Mouse (Mus musculus): ENCODE results near the gene Vamp5.

The Vamp5 gene

DNA sequence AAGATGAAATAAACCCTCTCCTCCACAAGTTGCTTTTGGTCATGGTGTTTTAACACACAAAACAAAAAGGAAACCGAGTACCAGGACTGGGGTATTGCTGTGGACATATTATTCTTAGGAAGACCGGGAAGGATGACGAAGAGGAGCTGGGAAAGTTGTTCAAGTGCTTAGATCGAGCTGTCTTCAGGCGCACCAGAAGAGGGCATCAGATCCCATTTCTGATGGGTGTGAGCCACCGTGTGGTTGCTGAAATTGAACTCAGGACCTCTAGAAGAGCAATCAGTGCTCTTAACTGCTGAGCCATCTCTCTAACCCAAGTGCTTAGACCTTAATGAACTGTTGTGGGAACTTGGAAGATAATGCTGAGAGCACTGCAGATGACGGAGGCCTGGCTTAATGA lies 16.3 kb downstream of the Vamp5 start:
- no peak for DNase-seq

GRCm38 (mm10) chr6:72362132-72363028 lies 17.9 kb downstream of the Vamp5 start:
- DNase-seq = peak; percentile 88 to 92

DNA sequence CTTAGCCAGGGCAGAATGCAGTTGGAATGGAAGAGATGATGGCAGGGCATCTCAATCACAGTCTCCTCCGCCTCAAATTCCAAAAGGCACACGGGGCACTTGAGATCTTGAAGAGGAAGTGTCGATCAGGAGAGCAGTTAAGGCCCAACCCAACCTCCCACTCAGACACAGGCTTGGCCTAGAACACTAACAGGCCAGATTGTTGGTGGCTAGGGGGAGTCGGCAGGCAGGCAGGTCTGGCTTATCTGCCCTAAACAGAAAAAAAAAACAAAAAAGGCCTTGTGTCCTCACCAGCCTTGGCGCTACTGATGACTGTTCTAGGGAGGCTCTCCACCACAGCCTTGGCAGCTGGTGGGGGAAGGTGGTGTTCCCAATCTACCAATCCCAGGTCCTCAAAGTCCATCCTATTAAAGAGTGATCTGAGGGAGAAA lies 19.1 kb downstream of the Vamp5 start:
- no peak for DNase-seq

DNA sequence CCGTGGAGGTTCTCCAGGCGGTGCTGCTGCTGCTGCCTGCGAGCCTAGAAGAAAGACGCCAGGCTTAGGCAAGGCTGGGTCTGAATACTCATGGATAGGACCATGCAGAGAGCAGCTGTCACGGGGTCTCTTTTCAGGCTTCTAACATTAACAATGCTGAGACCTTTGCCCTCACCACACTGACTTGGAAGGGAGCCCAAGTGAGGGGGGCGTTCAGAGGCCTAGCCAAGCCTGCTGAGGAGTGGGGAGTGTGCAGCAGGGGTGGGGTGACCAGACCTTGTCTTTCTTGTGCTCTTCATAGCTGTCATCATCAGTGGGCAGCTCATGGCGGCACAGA lies 19.7 kb downstream of the Vamp5 start:
- no peak for DNase-seq

GRCm38 (mm10) chr6:72359891-72360598 lies 20.2 kb downstream of the Vamp5 start:
- DNase-seq = no peak

DNA sequence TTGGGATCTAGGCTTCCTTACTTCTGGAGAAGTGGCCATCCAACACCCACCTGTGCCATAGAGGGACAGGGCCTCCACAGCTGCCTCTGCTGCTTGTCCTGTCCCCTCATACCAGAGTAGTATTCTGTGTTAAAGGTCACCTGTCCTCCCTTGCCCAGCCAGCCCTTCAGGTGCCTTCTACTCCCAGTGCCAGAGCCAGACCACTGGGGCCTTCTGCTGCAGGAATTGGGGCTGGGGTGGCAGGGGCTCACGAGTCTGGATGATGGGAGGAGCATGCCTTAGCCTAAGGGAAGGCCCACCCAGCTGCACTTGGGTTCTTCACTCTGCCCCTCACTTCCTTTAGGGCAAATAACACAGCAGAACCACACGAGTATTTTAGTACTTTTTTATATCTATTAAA lies 20.9 kb downstream of the Vamp5 start:
- no peak for DNase-seq

DNA sequence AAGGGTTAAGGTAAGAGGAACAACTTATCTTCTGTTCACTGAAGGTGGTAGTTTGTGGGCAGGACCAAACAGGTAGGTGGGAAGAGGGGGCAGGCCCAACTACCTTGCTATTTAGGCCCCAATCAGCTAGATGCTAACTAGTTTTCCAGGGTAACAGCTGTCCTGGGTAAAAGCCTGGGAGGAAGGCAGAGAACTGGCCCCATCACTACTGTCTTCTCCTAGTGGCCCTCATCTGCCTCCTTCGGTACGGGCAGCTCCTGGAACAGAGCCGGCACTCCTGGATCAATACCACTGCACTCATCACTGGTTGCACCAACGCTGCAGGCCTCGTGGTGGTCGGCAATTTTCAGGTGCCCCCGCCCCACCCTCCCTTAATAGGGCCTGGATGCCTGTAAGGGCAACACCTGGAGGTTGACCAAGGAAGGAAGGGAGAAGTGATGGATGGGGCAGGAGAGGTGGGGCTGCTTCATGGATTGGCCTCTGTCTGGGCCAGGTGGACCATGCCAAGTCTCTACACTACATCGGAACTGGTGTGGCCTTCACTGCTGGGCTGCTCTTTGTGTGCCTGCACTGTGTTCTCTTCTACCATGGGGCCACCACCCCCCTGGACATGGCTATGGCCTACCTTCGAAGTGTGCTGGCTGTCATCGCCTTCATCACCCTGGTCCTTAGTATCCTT lies 22.0 kb downstream of the Vamp5 start:
- no peak for DNase-seq

DNA sequence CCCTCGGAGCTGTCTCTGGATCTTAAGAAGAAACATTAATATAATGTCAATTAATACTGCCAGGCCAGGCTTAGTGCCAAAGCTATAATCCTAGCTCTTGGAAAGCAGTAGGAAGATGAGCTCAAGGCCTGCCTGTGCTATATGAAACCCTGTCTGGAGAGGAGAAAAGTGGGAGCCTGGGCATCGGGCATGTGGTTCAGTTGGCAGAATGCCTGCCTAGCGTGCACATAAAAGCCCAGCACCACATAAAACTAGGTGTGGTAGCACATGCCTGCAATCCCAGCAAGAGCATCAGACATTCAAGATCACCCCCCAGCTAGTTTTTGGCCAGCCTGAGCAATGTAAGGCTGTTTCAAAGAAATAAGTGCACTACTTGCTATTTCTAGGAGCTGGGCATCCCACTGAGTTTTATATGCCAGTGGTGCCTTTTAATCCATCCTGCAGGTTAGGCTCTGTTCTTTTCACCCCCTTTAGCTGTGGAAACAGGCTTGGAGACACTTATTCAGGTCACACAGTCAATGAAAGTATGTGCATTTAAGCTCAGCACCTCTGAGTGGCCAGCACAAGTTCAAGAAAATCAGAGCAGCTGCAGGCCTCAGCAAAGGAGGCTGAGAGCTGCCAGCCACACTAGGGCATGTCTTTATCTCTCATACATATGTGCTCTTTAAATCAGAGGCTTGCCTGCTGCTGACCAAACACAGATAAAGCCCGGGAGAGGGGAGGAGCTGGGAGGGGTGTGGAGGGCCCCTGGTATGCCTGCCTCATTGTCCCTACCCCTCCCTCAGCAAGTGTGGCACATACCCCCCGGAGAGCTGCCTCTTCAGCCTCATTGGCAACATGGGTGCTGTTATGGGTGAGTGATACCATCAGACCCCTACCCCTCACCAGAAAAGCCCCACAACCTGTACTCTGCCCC lies 22.8 kb downstream of the Vamp5 start:
- no peak for DNase-seq

- no peak for DNase-seq
These were observed 24.2 kb downstream of the Vamp5 start for GRCm38 (mm10) chr6:72356001-72356532.

- peak; percentile 65 to 67 for DNase-seq
These were observed 25.0 kb downstream of the Vamp5 start, which contains the start of gene Tmem150a for GRCm38 (mm10) chr6:72355066-72355911. Gene Tmem150a (plus strand): TSS chr6:72355447.

- no peak for DNase-seq
These were observed 26.2 kb downstream of the Vamp5 start for GRCm38 (mm10) chr6:72354025-72354424.

- DNase-seq = no peak
These were observed 27.4 kb downstream of the Vamp5 start for GRCm38 (mm10) chr6:72352636-72353405.

GRCm38 (mm10) chr6:72350214-72350613 lies 30.1 kb downstream of the Vamp5 start:
- DNase-seq = no peak

- DNase-seq = no peak
These were observed 31.9 kb downstream of the Vamp5 start for GRCm38 (mm10) chr6:72348411-72348810.

DNA sequence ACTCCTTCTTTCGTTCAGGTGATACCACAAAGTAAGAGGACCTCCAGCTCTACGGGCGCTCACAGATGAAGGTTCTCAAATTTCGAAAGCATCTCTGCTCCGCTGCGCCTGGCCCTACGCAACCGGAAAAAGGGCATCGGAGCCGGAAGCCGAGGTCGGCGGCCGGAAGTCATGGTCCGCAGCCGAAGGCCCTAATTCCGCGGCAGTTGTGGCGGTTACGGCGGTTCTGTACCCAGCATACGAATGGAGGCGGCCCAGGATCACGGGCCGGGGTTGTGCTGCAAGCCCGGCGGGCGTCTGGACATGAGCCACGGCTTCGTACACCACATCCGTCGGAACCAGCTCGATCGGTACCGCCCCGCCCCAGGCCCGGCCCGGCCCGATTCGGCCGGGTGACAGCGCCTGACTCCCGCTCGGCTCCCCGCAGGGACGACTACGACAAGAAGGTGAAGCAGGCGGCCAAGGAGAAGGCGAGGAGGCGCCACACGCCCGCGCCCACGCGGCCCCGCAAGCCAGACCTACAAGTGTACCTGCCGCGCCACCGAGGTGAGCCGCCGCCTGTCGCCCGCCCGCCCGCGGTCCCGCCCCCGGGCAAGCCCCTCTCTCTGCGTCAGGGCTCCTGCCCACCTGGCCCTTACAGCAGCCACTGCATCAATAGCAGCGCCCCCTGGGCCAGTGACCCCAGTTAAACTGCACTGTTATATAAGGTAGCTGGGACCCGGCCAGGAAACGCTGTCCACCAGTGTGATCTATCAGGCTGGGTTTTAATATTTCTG lies 32.9 kb downstream of the Vamp5 start, which contains the start of gene 0610030E20Rik:
Gene 0610030E20Rik, plus strand, starts transcription at position 152 of the 776 bp plus-strand sequence.
- DNase-seq = peak; percentile 82 to 84

GRCm38 (mm10) chr6:72346261-72346660 lies 34.0 kb downstream of the Vamp5 start:
- DNase-seq = peak in 1 of 2 experiments; percentile 21

- no peak for DNase-seq
These were observed 34.6 kb downstream of the Vamp5 start for GRCm38 (mm10) chr6:72345633-72346032.

DNA sequence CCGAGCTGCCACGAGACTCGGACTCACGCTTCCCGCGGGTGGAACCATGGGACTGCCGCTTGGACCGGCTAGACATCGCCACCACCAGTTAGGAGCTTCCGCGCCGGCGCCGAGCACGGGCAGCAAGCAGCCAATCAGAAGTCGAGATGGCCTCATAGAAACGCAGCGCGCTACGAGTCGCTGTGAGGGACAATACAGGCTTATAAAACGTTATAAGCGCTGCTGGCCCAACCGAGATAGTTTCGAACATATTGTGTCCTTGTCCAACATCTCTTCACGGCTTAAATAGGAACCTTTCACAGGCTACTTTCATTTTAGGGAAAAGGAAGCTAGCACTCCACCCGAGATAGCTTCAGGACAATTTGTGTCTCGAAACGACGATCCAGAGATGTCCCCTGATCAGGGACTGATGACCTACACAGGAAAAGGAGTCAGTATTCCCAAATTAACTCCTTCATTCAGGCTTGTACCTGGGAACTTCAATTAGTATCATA lies 35.1 kb downstream of the Vamp5 start, which contains the start of gene Usp39:
Gene Usp39, minus strand, starts transcription at position 111 of the 494 bp plus-strand sequence.
- DNase-seq = peak; percentile 85
